Mouse (Mus musculus) brain, embryonic 14.5 days (tissue): Measurements from ENCODE around the gene Aunip.

Source experiments
- CTCF ChIP-seq: fragments of 200-500 bp; IDR thresholded peaks from 2 replicates; pipeline ENCODE4 v1.5.1; 2012; ENCODE audit warnings: inconsistent platforms, mild to moderate bottlenecking, moderate library complexity, borderline replicate concordance; ENCODE audit not compliant: insufficient read depth, insufficient read length; ENCODE audit errors: extremely low read depth
- POLR2A ChIP-seq: fragments of 200-500 bp; IDR thresholded peaks from 2 replicates; pipeline ENCODE4 v1.6.1; 2012; ENCODE audit warnings: mild to moderate bottlenecking, inconsistent platforms, borderline replicate concordance; ENCODE audit not compliant: poor library complexity, insufficient read depth, insufficient read length, severe bottlenecking; ENCODE audit errors: extremely low read depth

GRCm38 (mm10) chr4:134551494-134552316 lies 40.9 kb downstream of the Aunip start, which contains the start of gene Selenon:
- TF ChIP-seq CTCF (no peak), POLR2A (peak; percentile 41; the same call in 1 of the 2 replicates)
